In the genomic region with DNA sequence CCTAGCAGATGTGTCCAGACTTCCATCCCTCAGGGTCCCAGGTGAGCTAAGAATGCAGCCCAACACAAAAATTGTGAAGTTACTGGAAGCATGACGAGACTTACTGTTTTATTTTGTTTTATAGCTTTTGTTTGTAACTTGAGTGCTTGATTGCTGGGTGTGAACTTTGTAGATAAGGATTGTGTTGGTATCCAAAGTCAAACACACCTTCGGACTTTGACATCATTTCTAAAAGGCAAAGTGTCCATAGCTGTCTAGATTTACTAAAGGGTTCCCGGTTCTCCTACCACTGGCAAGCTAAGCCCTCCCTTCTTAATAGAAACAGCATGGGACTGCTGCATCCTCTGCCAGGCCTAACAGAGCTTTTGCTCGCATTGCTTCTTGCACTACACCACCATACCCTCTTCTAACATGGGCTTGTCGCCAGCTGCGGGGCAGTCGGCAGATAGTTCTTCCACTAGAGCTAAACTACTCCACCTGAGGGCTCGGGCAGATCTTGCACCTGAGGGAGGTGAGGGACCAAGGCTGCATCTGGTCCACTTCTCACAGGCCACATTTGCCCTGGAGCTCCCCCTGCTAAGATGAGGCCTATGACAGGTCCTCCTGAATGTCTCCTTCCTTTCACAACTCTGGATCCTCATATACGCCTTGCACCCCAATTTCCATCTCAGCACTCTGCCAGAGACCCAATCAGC, we compare ENCODE assay signal across 21 mouse cellular contexts. TPM values are rescaled to one million over a fixed set of nuclear protein-coding genes. Genes with fewer than 3 reads are reported as not detected.
"Had no signal": no experiment of that assay in that cellular context is flagged by ENCODE, and none has a peak within 500 bp of the region (broad histone marks: within the 10 kb centered on the region; RNA-seq: fewer than 3 reads in every experiment).

No protein-coding gene starts in this region.

- H3K27me3 ChIP-seq: limb, embryonic 13.5 days; liver, embryonic 13.5 days; stomach, embryonic 15.5 days had no signal

- H3K4me1 ChIP-seq: limb, embryonic 10.5 days; limb, embryonic 13.5 days; liver, embryonic 13.5 days; stomach, embryonic 15.5 days had no signal

- H3K4me2 ChIP-seq: limb, embryonic 13.5 days; liver, embryonic 13.5 days; midbrain, embryonic 11.5 days; stomach, embryonic 15.5 days had no signal

- H3K27ac ChIP-seq: layer of hippocampus, adult 2 months; limb, embryonic 10.5 days; limb, embryonic 13.5 days; liver, embryonic 13.5 days; stomach, embryonic 15.5 days had no signal

- H3K9me3 ChIP-seq: limb, embryonic 10.5 days; limb, embryonic 13.5 days; liver, embryonic 13.5 days; stomach, embryonic 15.5 days had no signal

- DNase-seq: kidney, adult 18-20 months; kidney, adult 9 months; kidney, postnatal 14 days; kidney, postnatal 4 days; layer of hippocampus, adult 9-11 months; liver, embryonic 13.5 days; lung, adult 2 months; lung, postnatal 14 days; lung, postnatal 4 days; midbrain, embryonic 14.5 days; thymus, adult 18-20 months; thymus, postnatal 14 days; thymus, postnatal 4 days had no signal

- H3K9ac ChIP-seq: limb, embryonic 13.5 days; liver, embryonic 13.5 days; stomach, embryonic 15.5 days had no signal

- H3K36me3 ChIP-seq: liver, embryonic 13.5 days; stomach, embryonic 15.5 days had no signal

- H3K4me3 ChIP-seq: layer of hippocampus, adult 2 months; limb, embryonic 10.5 days; limb, embryonic 13.5 days; liver, embryonic 13.5 days; stomach, embryonic 15.5 days had no signal

RNA-seq across cellular contexts. Expression of a gene that starts 16.9 kb away (rescaled TPM):
- total RNA-seq: megakaryocyte progenitor cell, adult 5-6 weeks; megakaryocyte-erythroid progenitor cell, adult 5-6 weeks had no signal
- polyA plus RNA-seq: testis, adult 2 months had no signal
